Mouse (Mus musculus) liver, embryonic 14.5 days (tissue): ENCODE measurements at regions not wholly inside any gene's neighbourhood (a gene's known extent, or its start where the extent isn't known, plus 50 kb on each side); places are given as distances from the start of the nearest gene placed in this dataset.

Source experiments
- ATAC-seq: fragments of 200-750 bp; cut with Nextera tagmentation; 2 replicates; pipeline ENCODE4 v1.8.0; 2017; ENCODE audit warnings: moderate number of reproducible peaks, mild to moderate bottlenecking, moderate library complexity; ENCODE audit not compliant: insufficient read depth
- DNase-seq, 3 experiments: peaks; one replicate each; pipeline ENCODE4 v3.0.0-alpha.2; 2012 to 2013; ENCODE audit warnings: low read depth in 3 of 3, low spot score in 3 of 3
- H3K27ac ChIP-seq: fragments of 300-500 bp; sonication (generic); 2 replicates; pipeline ENCODE4 v1.5.1; 2014; ENCODE audit warnings: moderate library complexity, mild to moderate bottlenecking, control low read depth, inconsistent platforms
- H3K27me3 ChIP-seq: fragments of 300-500 bp; sonication (generic); 2 replicates; pipeline ENCODE4 v1.6.1; 2014; ENCODE audit warnings: mild to moderate bottlenecking, low read length, moderate library complexity; ENCODE audit not compliant: control insufficient read depth, insufficient read depth
- H3K36me3 ChIP-seq: fragments of 300-500 bp; sonication (generic); replicated peaks from 2 replicates; pipeline ENCODE4 v1.6.1; 2014; ENCODE audit warnings: low read depth; ENCODE audit not compliant: control insufficient read depth, insufficient read depth
- H3K4me1 ChIP-seq, 2 experiments: fragments of 200-500 bp in 1 of 2; fragments of 300-500 bp in 1 of 2; sonication (generic) in 1 of 2; replicated peaks; 2 replicates each; pipeline ENCODE4 v1.6.1; 2012 to 2014; ENCODE audit warnings: antibody characterized with exemption in 1 of 2, inconsistent platforms in 1 of 2, low read length in 1 of 2; ENCODE audit not compliant: control insufficient read depth in 2 of 2, insufficient read depth in 2 of 2
- H3K4me2 ChIP-seq: fragments of 300-500 bp; sonication (generic); 2 replicates; pipeline ENCODE4 v1.6.1; 2014; ENCODE audit warnings: low read depth, mild to moderate bottlenecking, control low read depth, moderate library complexity
- H3K4me3 ChIP-seq, 2 experiments: fragments of 200-500 bp in 1 of 2; fragments of 300-500 bp in 1 of 2; sonication (generic) in 1 of 2; 2 replicates each; pipeline ENCODE4 v1.5.1; 2012 to 2014; ENCODE audit warnings: low read depth in 2 of 2, low read length in 2 of 2, mild to moderate bottlenecking in 2 of 2, control low read depth in 1 of 2, inconsistent platforms in 1 of 2, moderate library complexity in 1 of 2; ENCODE audit not compliant: insufficient read depth in 1 of 2
- H3K9ac ChIP-seq: fragments of 300-500 bp; sonication (generic); replicated peaks from 2 replicates; pipeline ENCODE4 v1.6.1; 2014; ENCODE audit warnings: mild to moderate bottlenecking, control low read depth, moderate library complexity
- H3K9me3 ChIP-seq: fragments of 300-500 bp; sonication (generic); 2 replicates; pipeline ENCODE4 v1.6.1; 2016; ENCODE audit warnings: low read length, mixed read lengths; ENCODE audit not compliant: control insufficient read depth
- CTCF ChIP-seq: IDR thresholded peaks from 2 replicates; pipeline ENCODE4 v1.5.1; 2016; ENCODE audit warnings: antibody characterized with exemption, low read depth, control low read depth
- EP300 ChIP-seq: IDR thresholded peaks from 2 replicates; pipeline ENCODE4 v1.6.1; 2016; ENCODE audit warnings: antibody characterized with exemption, low read depth
- WGBS: fragments of 180-500 bp; shearing (Covaris S2); extraction: QIAGEN DNeasy Blood & Tissue Kit; methylation state at CpG from one replicate; pipeline ENCODE4 v1.1.7; 2014; ENCODE audit not compliant: insufficient replicate concordance; 5-methylcytosine and 5-hydroxymethylcytosine counted together

DNA sequence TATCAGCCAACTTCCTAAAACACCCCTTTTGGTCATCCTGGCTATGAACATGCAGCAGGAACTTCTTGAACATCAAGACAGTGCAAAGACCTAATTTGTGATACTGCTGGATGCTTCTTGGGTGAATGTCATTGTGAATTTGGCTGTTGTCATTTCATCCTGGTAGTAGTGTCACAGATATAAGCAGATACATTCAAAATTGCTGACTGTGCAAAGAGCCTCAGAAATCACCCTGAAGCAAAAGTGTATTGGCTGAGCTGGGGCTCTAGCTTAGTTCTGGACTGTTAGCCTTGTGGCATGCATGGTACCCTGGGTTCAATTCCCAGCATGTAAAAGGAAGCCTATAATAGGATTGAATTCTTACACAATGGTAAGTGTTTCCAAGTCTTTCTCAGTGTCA, 590.1 kb upstream of the Id2 start:
- no peak for DNase-seq
- no peak for TF ChIP-seq EP300
- TF ChIP-seq CTCF = no peak
- Histone ChIP-seq H3K4me2 (no peak overlapping the region), H3K27me3 (no peaks in the 10 kb centered on the region), H3K9ac (no peak overlapping the region), H3K4me3 (no peak overlapping the region), H3K4me1 (no peaks in the 10 kb centered on the region), H3K36me3 (no peaks in the 10 kb centered on the region), H3K9me3 (no peaks in the 10 kb centered on the region), H3K27ac (no peak overlapping the region)
- no peak for ATAC-seq

DNA sequence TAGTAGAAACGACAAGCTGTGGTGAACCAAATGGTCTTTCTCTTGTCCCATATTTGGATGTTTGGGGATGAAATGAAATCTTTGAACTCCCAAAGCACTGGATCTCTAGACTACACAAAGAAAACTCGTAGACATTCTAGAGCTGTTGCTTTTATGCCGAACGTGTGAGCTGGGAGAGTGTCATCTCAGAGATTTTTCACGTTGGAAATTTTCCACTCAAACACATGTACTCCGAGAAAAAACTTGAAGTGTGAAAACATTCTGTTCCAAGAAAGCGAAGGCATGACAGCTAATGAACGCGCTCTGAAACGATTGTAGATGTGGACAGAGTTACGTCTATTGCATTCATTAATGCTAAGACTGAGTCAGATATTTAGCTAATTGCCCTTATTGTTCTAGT, 579.7 kb upstream of the Id2 start:
- 70% methylated on average over 11 of the region's 11 CpGs for WGBS
- TF ChIP-seq CTCF (no peak), EP300 (no peak)
- Histone ChIP-seq H3K27ac (no peak overlapping the region), H3K27me3 (no peaks in the 10 kb centered on the region), H3K36me3 (no peaks in the 10 kb centered on the region), H3K9me3 (no peaks in the 10 kb centered on the region), H3K4me1 (no peaks in the 10 kb centered on the region), H3K9ac (no peak overlapping the region), H3K4me3 (no peak overlapping the region), H3K4me2 (no peak overlapping the region)
- DNase-seq (no peak), ATAC-seq (no peak)

DNA sequence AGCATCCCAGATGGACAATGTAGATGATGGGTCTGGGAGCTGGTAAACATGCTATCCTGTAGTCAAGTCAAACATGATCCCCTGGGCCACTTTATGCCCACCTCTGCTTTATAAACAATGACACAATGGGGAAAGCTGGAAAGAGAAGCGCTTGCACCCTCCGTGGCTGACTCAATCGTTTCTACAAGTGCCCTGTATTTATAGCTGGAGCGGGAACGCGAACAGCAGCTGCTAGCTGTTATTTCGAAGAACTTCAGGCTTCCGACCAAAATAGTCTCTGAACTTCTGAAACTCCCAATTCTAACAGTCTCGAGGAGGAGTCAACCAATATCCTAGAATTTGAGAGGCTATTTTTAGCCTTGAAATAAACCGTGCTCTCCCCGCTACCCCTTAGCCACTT, 571.4 kb upstream of the Id2 start:
- Histone ChIP-seq H3K36me3 (no peaks in the 10 kb centered on the region), H3K4me2 (no peak overlapping the region), H3K27me3 (no peaks in the 10 kb centered on the region), H3K4me3 (no peak overlapping the region), H3K9me3 (no peaks in the 10 kb centered on the region), H3K27ac (no peak overlapping the region), H3K4me1 (no peaks in the 10 kb centered on the region), H3K9ac (no peak overlapping the region)
- no peak for DNase-seq
- TF ChIP-seq CTCF (no peak), EP300 (no peak)
- 70% methylated on average over 11 of the region's 11 CpGs for WGBS
- ATAC-seq = no peak

DNA sequence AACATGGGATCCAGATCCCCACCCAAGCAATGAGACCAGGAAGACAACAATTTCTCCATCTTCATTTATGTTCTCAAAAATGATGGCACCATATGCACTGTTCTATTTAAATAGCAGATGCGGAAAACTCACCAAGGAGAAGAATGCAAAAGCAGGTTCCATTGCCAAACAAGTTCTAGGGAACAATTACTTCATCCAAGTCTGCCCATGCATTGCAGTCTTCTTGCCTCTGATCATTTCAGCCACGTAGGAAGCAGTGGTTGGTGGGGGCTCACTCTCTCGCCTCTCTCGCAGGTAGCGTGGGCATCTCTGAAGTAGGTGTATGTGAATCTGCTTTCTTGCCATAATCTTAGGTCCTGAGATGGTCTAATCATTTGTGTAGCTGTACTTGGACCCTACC, 557.5 kb upstream of the Id2 start:
- Histone ChIP-seq H3K4me2 (no peak overlapping the region), H3K9ac (no peak overlapping the region), H3K27ac (no peak overlapping the region), H3K4me3 (no peak overlapping the region), H3K4me1 (no peaks in the 10 kb centered on the region), H3K9me3 (no peaks in the 10 kb centered on the region), H3K36me3 (no peaks in the 10 kb centered on the region), H3K27me3 (no peaks in the 10 kb centered on the region)
- ATAC-seq = no peak
- no peak for DNase-seq
- 70% methylated on average over 5 of the region's 5 CpGs for WGBS
- TF ChIP-seq EP300 (no peak), CTCF (no peak)

DNA sequence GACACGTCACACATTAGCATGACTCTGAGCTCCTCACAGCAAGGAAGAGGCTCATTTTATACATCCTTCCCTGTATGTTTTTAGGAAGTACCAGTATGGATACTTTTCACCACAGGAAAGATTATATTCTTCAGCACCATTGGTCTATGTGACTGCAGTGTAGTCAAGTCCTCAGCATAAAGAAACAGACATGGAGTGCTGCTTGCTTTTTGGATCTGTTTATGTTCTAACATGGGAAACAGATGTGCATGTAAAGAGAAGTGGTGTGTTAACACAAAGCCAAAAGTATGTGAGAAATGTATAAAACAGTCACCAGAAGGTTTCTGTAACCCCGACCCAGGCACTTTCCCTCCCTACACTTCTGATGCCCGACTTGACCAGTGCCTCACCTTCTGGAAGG, 553.3 kb upstream of the Id2 start:
- no peak for ATAC-seq
- Histone ChIP-seq H3K4me3 (no peak overlapping the region), H3K4me1 (no peaks in the 10 kb centered on the region), H3K27me3 (no peaks in the 10 kb centered on the region), H3K9me3 (no peaks in the 10 kb centered on the region), H3K9ac (no peak overlapping the region), H3K4me2 (no peak overlapping the region), H3K27ac (no peak overlapping the region), H3K36me3 (no peaks in the 10 kb centered on the region)
- DNase-seq = no peak
- no peak for TF ChIP-seq EP300
- no peak for TF ChIP-seq CTCF
- 39% methylated on average over 3 of the region's 3 CpGs for WGBS

DNA sequence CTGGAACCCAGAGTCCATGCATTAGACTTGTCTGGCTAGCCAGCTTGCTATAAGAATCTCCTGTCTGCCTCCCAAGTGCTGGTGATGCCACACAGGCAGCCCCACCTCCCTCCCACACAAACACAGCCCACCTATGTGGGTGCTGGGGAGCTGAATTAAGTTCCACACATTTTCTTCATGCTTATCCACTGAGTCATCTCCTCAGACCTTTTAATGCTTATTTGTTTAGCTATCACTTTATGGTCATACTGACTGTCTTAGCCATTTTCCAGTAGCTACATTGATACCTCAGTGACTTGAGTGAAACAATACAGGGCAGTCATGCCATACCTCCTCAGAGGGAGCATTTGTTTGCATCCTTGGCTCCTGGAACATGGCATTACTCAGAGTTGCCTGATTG, 531.1 kb upstream of the Id2 start:
- Histone ChIP-seq H3K4me1 (no peaks in the 10 kb centered on the region), H3K9ac (no peak overlapping the region), H3K27me3 (no peaks in the 10 kb centered on the region), H3K4me2 (no peak overlapping the region), H3K9me3 (no peaks in the 10 kb centered on the region), H3K4me3 (no peak overlapping the region), H3K27ac (no peak overlapping the region), H3K36me3 (no peaks in the 10 kb centered on the region)
- TF ChIP-seq CTCF = no peak
- TF ChIP-seq EP300 = no peak
- DNase-seq (no peak), ATAC-seq (no peak)
